Mouse (Mus musculus) limb, embryonic 14.5 days (tissue): ENCODE data around the gene Rab11fip3. TPM values are rescaled to one million over a fixed set of nuclear protein-coding genes. Genes with fewer than 3 reads are reported as not detected.
A peak's percentile ranks its signal among the peaks of the same experiment; 100 is the strongest.

Source experiments
- ATAC-seq: fragments of 200-750 bp; cut with Nextera tagmentation; 2 replicates; pipeline ENCODE4 v1.8.0; 2017; ENCODE audit warnings: low read depth, moderate number of reproducible peaks, moderate TSS enrichment; ENCODE audit not compliant: low FRiP score
- DNase-seq: peaks from one replicate; pipeline ENCODE4 v3.0.0-alpha.2; 2015; ENCODE audit warnings: low spot score
- H3K27ac ChIP-seq: fragments of 300-500 bp; sonication (generic); replicated peaks from 2 replicates; pipeline ENCODE4 v1.5.1; 2014; ENCODE audit warnings: low read depth, mild to moderate bottlenecking, low read length, moderate library complexity, mixed read lengths
- H3K27me3 ChIP-seq: fragments of 300-500 bp; sonication (generic); 2 replicates; pipeline ENCODE4 v1.6.1; 2014; ENCODE audit warnings: low read length, mixed read lengths; ENCODE audit not compliant: control insufficient read depth, insufficient read depth
- H3K36me3 ChIP-seq: fragments of 300-500 bp; sonication (generic); 2 replicates; pipeline ENCODE4 v1.6.1; 2014; ENCODE audit warnings: mild to moderate bottlenecking, low read length, moderate library complexity, mixed read lengths; ENCODE audit not compliant: control insufficient read depth, insufficient read depth
- H3K4me1 ChIP-seq: fragments of 300-500 bp; sonication (generic); 2 replicates; pipeline ENCODE4 v1.6.1; 2014; ENCODE audit warnings: antibody characterized with exemption, low read length, mixed read lengths; ENCODE audit not compliant: control insufficient read depth, insufficient read depth
- H3K4me2 ChIP-seq: fragments of 300-500 bp; sonication (generic); replicated peaks from 2 replicates; pipeline ENCODE4 v1.6.1; 2014; ENCODE audit warnings: low read depth, mild to moderate bottlenecking, low read length, moderate library complexity; ENCODE audit not compliant: severe bottlenecking
- H3K4me3 ChIP-seq: fragments of 300-500 bp; sonication (generic); replicated peaks from 2 replicates; pipeline ENCODE4 v1.5.1; 2014; ENCODE audit warnings: low read length
- H3K9ac ChIP-seq: fragments of 300-500 bp; sonication (generic); 2 replicates; pipeline ENCODE4 v1.6.1; 2014; ENCODE audit warnings: mild to moderate bottlenecking, low read depth, low read length, moderate library complexity; ENCODE audit not compliant: severe bottlenecking
- H3K9me3 ChIP-seq: fragments of 300-500 bp; sonication (generic); 2 replicates; pipeline ENCODE4 v1.6.1; 2016; ENCODE audit warnings: low read length; ENCODE audit not compliant: control insufficient read depth
- POLR2A ChIP-seq: fragments of 200-500 bp; IDR thresholded peaks from 2 replicates; pipeline ENCODE4 v1.8.0; 2012; ENCODE audit warnings: inconsistent platforms, mild to moderate bottlenecking, moderate library complexity, borderline replicate concordance; ENCODE audit not compliant: insufficient read depth, insufficient read length; ENCODE audit errors: extremely low read depth
- WGBS: fragments of 180-500 bp; shearing (Covaris S2); extraction: QIAGEN DNeasy Blood & Tissue Kit; methylation state at CpG from one replicate; pipeline ENCODE4 v1.1.7; 2014; 5-methylcytosine and 5-hydroxymethylcytosine counted together
- polyA plus RNA-seq, 2 experiments: library from polyadenylated mRNA; depleted of rRNA in 1 of 2; stranded (reverse) in 1 of 2; unstranded in 1 of 2; fragments of >200 nt; fragmentation: Nextera tagmentation in 1 of 2; extraction: Ambion mirVana in 1 of 2; gene quantifications; 2 replicates each; pipeline versions ENCODE4 v1.2.1 to v1.2.3; 2012 to 2014

The Rab11fip3 gene
- polyA plus RNA-seq, 2 experiments = 17.8 to 39.0 TPM

- Histone ChIP-seq H3K9me3 (no peaks in the 10 kb centered on the region), H3K27me3 (no peaks in the 10 kb centered on the region), H3K4me2 (no peak overlapping the region), H3K9ac (peak overlapping the region; percentile 28; the same call in 1 of the 2 replicates), H3K4me3 (no peak overlapping the region), H3K4me1 (no peaks in the 10 kb centered on the region), H3K27ac (no peak overlapping the region), H3K36me3 (peaks cover 40% of the 10 kb centered on the region)
- no peak for DNase-seq
- no peak for ATAC-seq
- no peak for TF ChIP-seq POLR2A
- 66% methylated on average over 9 of the region's 9 CpGs for WGBS
Observed at GRCm38 (mm10) chr17:26021728-26022341, 47.5 kb downstream of the Rab11fip3 start.

GRCm38 (mm10) chr17:26020848-26021347 is 48.5 kb downstream of the Rab11fip3 start:
- 90% methylated on average over 7 of the region's 7 CpGs for WGBS
- H3K9me3 ChIP-seq = no peaks in the 10 kb centered on the region
- no peak overlapping the region for H3K9ac ChIP-seq
- H3K4me1 ChIP-seq = no peaks in the 10 kb centered on the region
- peaks cover 37% of the 10 kb centered on the region for H3K36me3 ChIP-seq
- H3K27ac ChIP-seq = no peak overlapping the region
- H3K27me3 ChIP-seq = no peaks in the 10 kb centered on the region
- DNase-seq (no peak), ATAC-seq (no peak)
- H3K4me3 ChIP-seq = no peak overlapping the region
- H3K4me2 ChIP-seq = no peak overlapping the region
- no peak for TF ChIP-seq POLR2A

- no peaks in the 10 kb centered on the region for H3K9me3 ChIP-seq
- no peaks in the 10 kb centered on the region for H3K4me1 ChIP-seq
- TF ChIP-seq POLR2A = no peak
- no peaks in the 10 kb centered on the region for H3K27me3 ChIP-seq
- 68% methylated on average over 3 of the region's 3 CpGs for WGBS
- ATAC-seq = no peak
- H3K36me3 ChIP-seq = peaks cover 43% of the 10 kb centered on the region
- no peak for DNase-seq
- no peak overlapping the region for H3K27ac ChIP-seq
- no peak overlapping the region for H3K4me3 ChIP-seq
- no peak overlapping the region for H3K9ac ChIP-seq
- H3K4me2 ChIP-seq = no peak overlapping the region
Observed at GRCm38 (mm10) chr17:26018388-26018787, 51.0 kb downstream of the Rab11fip3 start.

DNA sequence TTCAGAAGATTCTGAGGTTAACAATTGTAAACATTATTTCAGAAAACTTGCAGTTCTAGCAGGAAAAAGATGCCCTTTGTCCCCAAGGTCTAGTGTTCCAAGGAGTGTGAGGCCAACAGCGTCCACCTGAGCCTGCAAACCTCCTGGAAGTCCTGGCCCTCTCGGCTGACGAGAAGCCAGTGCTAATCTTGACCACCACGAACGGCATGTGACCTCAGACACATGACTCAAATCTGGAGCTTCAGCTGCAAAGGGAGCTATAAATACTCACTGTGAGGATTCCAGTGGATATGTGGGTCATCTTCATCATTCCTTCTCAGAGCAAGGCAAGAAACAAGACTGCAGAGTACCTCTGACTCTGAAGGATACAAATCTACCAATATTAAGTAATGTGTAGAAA is 51.4 kb downstream of the Rab11fip3 start:
- Histone ChIP-seq H3K4me2 (no peak overlapping the region), H3K9ac (no peak overlapping the region), H3K27me3 (no peaks in the 10 kb centered on the region), H3K27ac (no peak overlapping the region), H3K36me3 (peaks cover 44% of the 10 kb centered on the region), H3K4me1 (no peaks in the 10 kb centered on the region), H3K9me3 (no peaks in the 10 kb centered on the region), H3K4me3 (no peak overlapping the region)
- 80% methylated on average over 5 of the region's 5 CpGs for WGBS
- no peak for ATAC-seq
- no peak for TF ChIP-seq POLR2A
- DNase-seq = no peak

GRCm38 (mm10) chr17:26017021-26017420 is 52.3 kb downstream of the Rab11fip3 start:
- ATAC-seq = no peak
- 78% methylated on average over 3 of the region's 3 CpGs for WGBS
- peaks cover 51% of the 10 kb centered on the region for H3K36me3 ChIP-seq

More at GRCm38 (mm10) chr17:26017021-26017420, 52.3 kb downstream of the Rab11fip3 start:
- no peaks in the 10 kb centered on the region for H3K27me3 ChIP-seq
- H3K4me3 ChIP-seq = no peak overlapping the region
- no peaks in the 10 kb centered on the region for H3K4me1 ChIP-seq
- H3K9me3 ChIP-seq = no peaks in the 10 kb centered on the region
- no peak overlapping the region for H3K9ac ChIP-seq
- TF ChIP-seq POLR2A = no peak
- no peak overlapping the region for H3K4me2 ChIP-seq
- H3K27ac ChIP-seq = no peak overlapping the region
- no peak for DNase-seq
